Mouse (Mus musculus): ENCODE measurements around the gene Vwa2. TPM values are rescaled to one million over a fixed set of nuclear protein-coding genes. Genes with fewer than 3 reads are reported as not detected.

Gene Vwa2
- polyA plus RNA-seq, 1 experiment from 2014 or later: 4.1 TPM

DNA sequence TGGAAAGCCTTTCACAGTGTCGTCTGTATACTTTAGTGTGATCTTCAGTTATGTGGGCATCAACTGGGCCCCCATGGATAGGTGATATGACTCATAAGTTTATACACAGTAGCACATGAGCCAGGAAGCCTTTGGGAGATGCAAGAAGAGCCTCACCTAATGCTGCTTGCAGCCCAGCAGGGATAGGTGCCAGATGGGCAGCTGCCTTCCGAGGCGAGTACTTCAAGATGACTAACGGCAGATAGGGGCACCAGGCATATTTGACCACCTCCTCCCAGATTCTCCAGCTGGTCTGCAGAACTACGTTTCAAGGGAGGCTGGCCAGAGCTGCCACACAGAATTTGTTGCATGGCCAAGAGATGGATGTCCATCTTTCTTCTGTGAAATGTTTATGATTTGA lies 19.3 kb downstream of the Vwa2 start:
- H3K4me3 ChIP-seq (ENCODE audit: low read depth, low read length): no peak overlapping the region
- H3K27me3 ChIP-seq (ENCODE audit: control insufficient read depth, insufficient read depth, low read length): no peaks in the 10 kb centered on the region
- H3K9ac ChIP-seq (ENCODE audit: low read length): no peak overlapping the region
- peaks cover 13% of the 10 kb centered on the region for H3K4me1 ChIP-seq (ENCODE audit: control insufficient read depth, insufficient read depth, low read length)
- DNase-seq (ENCODE audit: low spot score): no peak
- no peak overlapping the region for H3K27ac ChIP-seq (replicated peaks; ENCODE audit: low read depth, low read length)
- 76% methylated on average over 5 of the region's 5 CpGs for WGBS
- H3K36me3 ChIP-seq (ENCODE audit: control insufficient read depth, insufficient read depth, low read length): no peaks in the 10 kb centered on the region
- H3K4me2 ChIP-seq (ENCODE audit: low read depth, severe bottlenecking): no peak overlapping the region
- no peak for ATAC-seq (ENCODE audit: insufficient number of reproducible peaks, low FRiP score, low TSS enrichment, low read depth)
- H3K9me3 ChIP-seq (ENCODE audit: control insufficient read depth, low read length): no peaks in the 10 kb centered on the region

DNA sequence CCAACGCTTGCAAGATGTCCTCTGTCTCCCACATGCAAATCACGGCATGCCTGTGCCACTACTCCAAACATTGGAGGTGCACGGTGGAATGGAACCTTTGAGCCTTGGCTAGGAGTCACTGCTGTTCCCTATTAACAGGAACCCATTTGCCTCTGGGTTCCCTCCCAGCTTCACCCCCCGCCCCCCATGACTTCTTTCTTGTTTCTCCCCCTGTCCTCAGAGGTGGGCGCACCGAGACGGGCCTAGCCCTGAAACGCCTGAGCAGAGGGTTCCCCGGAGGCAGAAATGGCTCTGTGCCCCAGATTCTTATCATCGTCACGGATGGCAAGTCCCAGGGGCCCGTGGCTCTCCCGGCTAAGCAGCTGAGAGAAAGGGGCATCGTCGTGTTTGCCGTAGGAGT lies 23.6 kb downstream of the Vwa2 start:
- H3K4me2 ChIP-seq (ENCODE audit: low read depth, severe bottlenecking): no peak overlapping the region
- H3K27me3 ChIP-seq (ENCODE audit: control insufficient read depth, insufficient read depth, low read length): no peaks in the 10 kb centered on the region
- H3K27ac ChIP-seq (replicated peaks; ENCODE audit: low read depth, low read length): no peak overlapping the region
- no peaks in the 10 kb centered on the region for H3K36me3 ChIP-seq (ENCODE audit: control insufficient read depth, insufficient read depth, low read length)
- DNase-seq (ENCODE audit: low spot score): no peak
- H3K4me3 ChIP-seq (ENCODE audit: low read depth, low read length): no peak overlapping the region
- H3K4me1 ChIP-seq (ENCODE audit: control insufficient read depth, insufficient read depth, low read length): no peaks in the 10 kb centered on the region
- ATAC-seq (ENCODE audit: insufficient number of reproducible peaks, low FRiP score, low TSS enrichment, low read depth): no peak
- 87% methylated on average over 16 of the region's 16 CpGs for WGBS
- no peaks in the 10 kb centered on the region for H3K9me3 ChIP-seq (ENCODE audit: control insufficient read depth, low read length)
- H3K9ac ChIP-seq (ENCODE audit: low read length): no peak overlapping the region

DNA sequence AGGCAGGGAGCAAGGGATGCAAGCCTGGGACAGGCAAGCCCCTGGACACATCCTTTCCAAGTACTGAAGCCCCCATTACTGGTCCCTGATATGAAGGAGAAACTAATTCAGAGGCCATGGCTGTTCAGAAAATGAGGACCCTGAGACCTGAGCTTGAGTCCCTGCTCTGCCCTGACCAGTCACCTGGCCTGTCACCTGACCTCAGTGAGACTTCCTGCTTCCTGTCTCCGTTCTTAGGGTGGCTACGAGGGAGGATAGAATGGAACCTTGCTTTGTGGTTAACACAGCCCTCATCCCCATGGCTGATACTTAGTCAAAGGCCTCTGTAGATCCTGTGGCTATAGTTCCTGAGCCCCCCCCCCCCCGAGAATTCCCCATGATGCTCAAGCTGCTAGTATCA lies 30.0 kb downstream of the Vwa2 start:
- H3K4me3 ChIP-seq (ENCODE audit: low read depth, low read length): no peak overlapping the region
- H3K4me1 ChIP-seq (ENCODE audit: control insufficient read depth, insufficient read depth, low read length): peaks cover 9% of the 10 kb centered on the region; the same call in 1 of the 2 replicates
- H3K36me3 ChIP-seq (ENCODE audit: control insufficient read depth, insufficient read depth, low read length): no peaks in the 10 kb centered on the region
- no peak overlapping the region for H3K27ac ChIP-seq (replicated peaks; ENCODE audit: low read depth, low read length)
- H3K27me3 ChIP-seq (ENCODE audit: control insufficient read depth, insufficient read depth, low read length): no peaks in the 10 kb centered on the region
- no peak for ATAC-seq (ENCODE audit: insufficient number of reproducible peaks, low FRiP score, low TSS enrichment, low read depth)
- H3K9ac ChIP-seq (ENCODE audit: low read length): no peak overlapping the region
- no peaks in the 10 kb centered on the region for H3K9me3 ChIP-seq (ENCODE audit: control insufficient read depth, low read length)
- WGBS: 78% methylated on average over 3 of the region's 3 CpGs
- DNase-seq (ENCODE audit: low spot score): no peak
- H3K4me2 ChIP-seq (ENCODE audit: low read depth, severe bottlenecking): no peak overlapping the region

DNA sequence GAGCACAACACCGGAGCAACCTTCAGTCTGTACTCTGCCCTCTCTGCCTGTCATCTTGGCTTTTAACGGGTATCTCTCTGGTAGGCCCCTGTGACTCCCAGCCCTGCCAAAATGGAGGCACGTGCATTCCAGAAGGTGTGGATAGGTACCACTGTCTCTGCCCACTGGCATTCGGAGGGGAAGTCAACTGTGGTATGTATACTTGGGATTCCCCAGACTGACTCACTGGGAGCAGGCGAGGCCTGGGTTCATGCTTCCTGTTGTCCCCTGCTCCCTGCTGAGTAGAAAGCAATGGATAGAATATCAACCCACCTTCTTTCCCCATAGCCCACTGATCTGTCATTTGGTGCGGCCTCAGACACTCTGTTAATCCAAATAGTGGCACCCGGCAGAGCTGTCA lies 31.3 kb downstream of the Vwa2 start:
- H3K4me1 ChIP-seq (ENCODE audit: control insufficient read depth, insufficient read depth, low read length): peaks cover 9% of the 10 kb centered on the region; the same call in 1 of the 2 replicates
- no peak overlapping the region for H3K4me2 ChIP-seq (ENCODE audit: low read depth, severe bottlenecking)
- WGBS: 89% methylated on average over 7 of the region's 7 CpGs
- no peaks in the 10 kb centered on the region for H3K27me3 ChIP-seq (ENCODE audit: control insufficient read depth, insufficient read depth, low read length)
- no peak overlapping the region for H3K4me3 ChIP-seq (ENCODE audit: low read depth, low read length)
- no peak overlapping the region for H3K27ac ChIP-seq (replicated peaks; ENCODE audit: low read depth, low read length)
- H3K9ac ChIP-seq (ENCODE audit: low read length): no peak overlapping the region
- no peaks in the 10 kb centered on the region for H3K36me3 ChIP-seq (ENCODE audit: control insufficient read depth, insufficient read depth, low read length)
- ATAC-seq (ENCODE audit: insufficient number of reproducible peaks, low FRiP score, low TSS enrichment, low read depth) (no peak), DNase-seq (ENCODE audit: low spot score) (no peak)
- H3K9me3 ChIP-seq (ENCODE audit: control insufficient read depth, low read length): no peaks in the 10 kb centered on the region

DNA sequence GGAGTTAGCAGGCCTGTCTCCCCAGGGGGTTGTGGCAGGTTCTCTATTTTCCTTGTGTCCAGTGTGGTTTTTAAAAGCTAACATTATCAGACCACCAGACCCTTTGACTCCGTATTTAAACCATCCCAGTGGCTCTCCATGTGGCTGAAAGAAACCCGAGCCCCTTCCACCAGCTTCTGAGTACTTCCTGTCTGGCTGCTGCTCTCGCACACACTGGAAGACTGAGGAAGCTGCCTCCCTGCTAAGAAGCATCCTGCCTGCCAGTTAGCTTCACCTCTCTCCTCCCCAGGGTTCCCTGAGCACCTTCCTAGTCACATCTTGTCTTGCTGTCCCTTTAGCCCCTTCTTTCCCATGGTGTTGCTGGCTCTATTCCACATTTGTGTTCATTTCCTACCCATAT lies 33.8 kb downstream of the Vwa2 start:
- peaks cover 14% of the 10 kb centered on the region; the same call in 1 of the 2 replicates for H3K4me1 ChIP-seq (ENCODE audit: control insufficient read depth, insufficient read depth, low read length)
- no peak overlapping the region for H3K4me2 ChIP-seq (ENCODE audit: low read depth, severe bottlenecking)
- DNase-seq (ENCODE audit: low spot score): no peak
- no peaks in the 10 kb centered on the region for H3K27me3 ChIP-seq (ENCODE audit: control insufficient read depth, insufficient read depth, low read length)
- no peak overlapping the region for H3K4me3 ChIP-seq (ENCODE audit: low read depth, low read length)
- H3K9me3 ChIP-seq (ENCODE audit: control insufficient read depth, low read length): no peaks in the 10 kb centered on the region
- H3K9ac ChIP-seq (ENCODE audit: low read length): no peak overlapping the region
- no peak overlapping the region for H3K27ac ChIP-seq (replicated peaks; ENCODE audit: low read depth, low read length)
- WGBS: 12% methylated on average over 3 of the region's 3 CpGs
- ATAC-seq (ENCODE audit: insufficient number of reproducible peaks, low FRiP score, low TSS enrichment, low read depth): no peak
- H3K36me3 ChIP-seq (ENCODE audit: control insufficient read depth, insufficient read depth, low read length): no peaks in the 10 kb centered on the region

DNA sequence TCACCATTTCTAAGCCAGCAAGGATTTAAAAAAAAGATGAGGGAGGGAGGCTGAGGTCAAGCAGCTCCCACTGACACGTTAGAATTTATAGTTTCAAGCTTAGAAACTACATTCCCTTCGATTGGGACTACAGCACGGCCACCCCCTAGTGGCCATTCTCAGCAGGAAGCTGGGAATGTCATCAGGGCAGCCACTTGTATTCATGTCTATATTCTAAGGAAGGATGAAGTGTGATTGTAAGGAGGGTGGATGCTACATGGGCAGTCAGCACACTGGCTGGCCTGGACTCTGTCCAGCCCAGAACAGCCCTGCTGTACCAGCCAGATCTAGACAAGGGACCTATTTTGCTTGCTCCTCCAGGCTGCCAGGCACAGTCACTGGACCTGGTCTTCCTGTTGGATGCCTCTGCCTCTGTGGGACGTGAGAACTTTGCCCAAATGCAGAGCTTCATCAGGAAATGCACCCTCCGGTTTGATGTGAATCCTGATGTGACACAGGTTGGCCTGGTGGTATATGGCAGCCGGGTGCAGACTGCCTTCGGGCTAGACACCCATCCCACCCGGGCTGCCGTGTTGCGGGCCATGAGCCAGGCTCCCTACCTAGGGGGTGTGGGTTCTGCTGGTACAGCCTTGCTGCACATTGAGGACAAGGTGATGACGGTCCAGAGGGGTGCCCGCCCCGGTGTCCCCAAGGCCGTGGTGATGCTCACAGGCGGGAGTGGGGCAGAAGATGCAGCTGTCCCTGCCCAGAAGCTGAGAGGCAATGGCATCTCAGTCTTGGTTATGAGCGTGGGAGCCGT lies 34.6 kb downstream of the Vwa2 start:
- H3K9ac ChIP-seq (ENCODE audit: low read length): no peak overlapping the region
- H3K27me3 ChIP-seq (ENCODE audit: control insufficient read depth, insufficient read depth, low read length): no peaks in the 10 kb centered on the region
- H3K36me3 ChIP-seq (ENCODE audit: control insufficient read depth, insufficient read depth, low read length): no peaks in the 10 kb centered on the region
- H3K4me3 ChIP-seq (ENCODE audit: low read depth, low read length): no peak overlapping the region
- H3K4me2 ChIP-seq (ENCODE audit: low read depth, severe bottlenecking): no peak overlapping the region
- no peaks in the 10 kb centered on the region for H3K9me3 ChIP-seq (ENCODE audit: control insufficient read depth, low read length)
- DNase-seq (ENCODE audit: low spot score) (peak; percentile 80), ATAC-seq (ENCODE audit: insufficient number of reproducible peaks, low FRiP score, low TSS enrichment, low read depth) (0 out of 2 replicates have a peak, but pooled peaks have one; percentile 19)
- H3K27ac ChIP-seq (replicated peaks; ENCODE audit: low read depth, low read length): no peak overlapping the region
- peaks cover 16% of the 10 kb centered on the region; the same call in 1 of the 2 replicates for H3K4me1 ChIP-seq (ENCODE audit: control insufficient read depth, insufficient read depth, low read length)
- 75% methylated on average over 17 of the region's 17 CpGs for WGBS

DNA sequence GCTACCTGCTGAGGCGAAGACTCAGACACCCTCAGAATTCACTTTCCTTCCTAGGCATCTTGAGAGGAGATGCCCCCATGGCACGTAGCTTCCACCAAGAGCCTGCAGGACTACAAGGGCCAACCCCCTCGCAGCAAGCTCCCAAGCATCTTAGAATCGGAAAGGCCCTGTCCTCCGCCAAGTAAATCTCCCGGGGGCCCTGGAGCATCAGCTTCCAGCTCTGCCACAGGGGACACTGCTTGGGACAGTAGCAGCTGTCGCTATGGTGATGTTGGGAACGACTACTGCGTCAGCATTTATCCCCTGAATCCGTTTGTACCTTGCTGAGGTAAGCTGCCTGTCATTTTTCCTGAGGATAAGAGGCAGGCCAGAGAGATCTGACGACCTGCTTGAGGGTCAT lies 36.5 kb downstream of the Vwa2 start:
- H3K36me3 ChIP-seq (ENCODE audit: control insufficient read depth, insufficient read depth, low read length): no peaks in the 10 kb centered on the region
- no peaks in the 10 kb centered on the region for H3K27me3 ChIP-seq (ENCODE audit: control insufficient read depth, insufficient read depth, low read length)
- H3K9me3 ChIP-seq (ENCODE audit: control insufficient read depth, low read length): no peaks in the 10 kb centered on the region
- H3K9ac ChIP-seq (ENCODE audit: low read length): no peak overlapping the region
- no peak overlapping the region for H3K4me2 ChIP-seq (ENCODE audit: low read depth, severe bottlenecking)
- ATAC-seq (ENCODE audit: insufficient number of reproducible peaks, low FRiP score, low TSS enrichment, low read depth) (no peak), DNase-seq (ENCODE audit: low spot score) (no peak)
- H3K27ac ChIP-seq (replicated peaks; ENCODE audit: low read depth, low read length): no peak overlapping the region
- peaks cover 14% of the 10 kb centered on the region; the same call in 1 of the 2 replicates for H3K4me1 ChIP-seq (ENCODE audit: control insufficient read depth, insufficient read depth, low read length)
- no peak overlapping the region for H3K4me3 ChIP-seq (ENCODE audit: low read depth, low read length)
- WGBS: 64% methylated on average over 11 of the region's 11 CpGs

DNA sequence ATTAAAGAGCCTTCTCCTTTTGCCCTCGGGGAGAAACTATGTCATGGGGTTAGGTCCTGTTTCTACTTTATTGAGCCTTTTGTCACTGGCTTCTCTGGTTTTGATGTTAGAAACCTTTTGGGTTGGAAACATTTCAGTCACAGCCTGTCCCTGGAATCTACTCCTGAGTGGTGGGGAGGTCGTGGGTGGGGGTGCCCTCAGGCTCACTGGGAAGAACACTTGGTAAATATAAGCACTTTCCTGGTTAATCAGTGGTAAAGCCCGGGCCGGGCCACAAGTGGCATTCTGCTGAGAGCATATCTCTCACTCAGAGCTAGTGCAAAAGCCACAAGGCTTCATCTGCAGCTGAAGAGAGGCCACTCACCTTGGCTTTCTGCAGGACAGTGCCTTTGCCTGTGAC lies 39.7 kb downstream of the Vwa2 start:
- H3K4me3 ChIP-seq (ENCODE audit: low read depth, low read length): no peak overlapping the region
- ATAC-seq (ENCODE audit: insufficient number of reproducible peaks, low FRiP score, low TSS enrichment, low read depth) (no peak), DNase-seq (ENCODE audit: low spot score) (no peak)
- H3K36me3 ChIP-seq (ENCODE audit: control insufficient read depth, insufficient read depth, low read length): no peaks in the 10 kb centered on the region
- no peak overlapping the region for H3K27ac ChIP-seq (replicated peaks; ENCODE audit: low read depth, low read length)
- no peaks in the 10 kb centered on the region for H3K9me3 ChIP-seq (ENCODE audit: control insufficient read depth, low read length)
- peaks cover 7% of the 10 kb centered on the region; the same call in 1 of the 2 replicates for H3K4me1 ChIP-seq (ENCODE audit: control insufficient read depth, insufficient read depth, low read length)
- H3K27me3 ChIP-seq (ENCODE audit: control insufficient read depth, insufficient read depth, low read length): no peaks in the 10 kb centered on the region
- 86% methylated on average over 4 of the region's 4 CpGs for WGBS
- H3K4me2 ChIP-seq (ENCODE audit: low read depth, severe bottlenecking): no peak overlapping the region
- no peak overlapping the region for H3K9ac ChIP-seq (ENCODE audit: low read length)

Data from limb, embryonic 11.5 days (tissue).